Mouse (Mus musculus) left cerebral cortex, postnatal 36 days (tissue): ENCODE measurements at regions not wholly inside any gene's neighbourhood (a gene's known extent, or its start where the extent isn't known, plus 50 kb on each side); places are given as distances from the start of the nearest gene placed in this dataset.

Source experiments
- DNase-seq, 2 experiments: peaks; one replicate each; pipeline ENCODE4 v3.0.0; 2021 to 2022; ENCODE audit warnings: low spot score in 2 of 2, mixed read lengths in 1 of 2
- intact Hi-C: fragments of 180-260 bp; cut with DNase I; formaldehyde crosslinking; loops from one replicate; pipeline ENCODE4 v1.15.1; 2025

DNA sequence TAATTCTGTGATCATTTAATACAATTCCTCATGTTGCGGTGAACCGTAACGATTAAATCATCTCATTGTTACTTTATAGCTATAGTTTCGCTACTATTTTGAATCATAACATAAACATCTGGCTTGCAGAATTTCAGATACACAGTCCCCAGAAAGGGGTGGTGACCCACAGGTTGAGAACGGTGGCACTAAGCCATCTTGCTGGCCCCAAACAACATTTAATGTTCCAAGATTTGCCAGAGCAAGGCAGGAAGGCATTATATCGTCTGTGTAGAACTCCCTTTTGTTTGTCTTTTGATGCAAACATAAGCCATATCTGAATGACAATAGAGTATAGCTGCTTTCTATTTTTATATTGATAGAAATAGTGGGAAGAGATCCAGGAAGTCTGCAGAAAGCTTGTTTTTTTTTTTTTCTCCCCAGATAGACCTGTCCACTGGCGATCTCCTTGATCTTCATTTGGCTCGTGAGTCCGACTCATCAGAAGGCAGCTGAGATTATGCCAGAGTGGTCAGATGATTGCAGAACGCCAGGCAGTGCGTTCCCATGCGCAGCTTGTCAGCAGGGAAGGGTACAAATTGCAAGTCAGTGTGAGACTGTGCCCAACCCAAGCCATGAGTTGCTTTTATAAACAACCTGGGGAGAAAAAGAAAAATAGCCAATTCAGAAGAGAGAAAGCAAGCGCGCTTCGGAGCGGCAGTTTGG is 213.9 kb downstream of the Dok5 start:
- DNase-seq: peak in 1 of 2 experiments; percentile 8
- intact Hi-C loops: no loop called here

DNA sequence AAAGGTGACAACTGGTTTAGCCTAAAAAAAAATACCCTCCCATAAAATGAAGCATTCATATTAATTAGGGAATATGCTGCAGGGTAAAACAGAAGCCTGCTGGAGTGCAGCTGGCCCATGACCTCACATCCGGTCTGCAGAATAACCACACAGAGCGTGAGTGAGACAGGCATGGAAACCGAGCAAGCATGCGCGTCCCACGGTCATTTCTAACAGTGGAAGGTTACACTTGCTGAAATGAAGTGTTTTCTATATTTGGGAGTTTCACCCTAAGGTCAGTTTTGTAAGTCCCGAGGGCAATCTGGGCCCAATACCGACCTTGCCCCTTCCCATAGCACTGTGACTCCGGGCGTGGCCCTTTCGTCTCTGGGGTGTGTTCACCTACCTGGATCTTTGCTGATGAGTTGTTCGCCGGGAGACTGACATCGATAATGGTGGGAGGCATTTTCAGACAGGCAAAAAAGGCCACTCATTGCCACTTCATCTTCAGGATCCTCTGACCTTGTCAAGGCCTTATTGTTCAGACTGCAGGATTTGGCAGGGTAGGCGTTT is 214.6 kb downstream of the Dok5 start:
- intact Hi-C loops: no loop called here
- no peak for DNase-seq

DNA sequence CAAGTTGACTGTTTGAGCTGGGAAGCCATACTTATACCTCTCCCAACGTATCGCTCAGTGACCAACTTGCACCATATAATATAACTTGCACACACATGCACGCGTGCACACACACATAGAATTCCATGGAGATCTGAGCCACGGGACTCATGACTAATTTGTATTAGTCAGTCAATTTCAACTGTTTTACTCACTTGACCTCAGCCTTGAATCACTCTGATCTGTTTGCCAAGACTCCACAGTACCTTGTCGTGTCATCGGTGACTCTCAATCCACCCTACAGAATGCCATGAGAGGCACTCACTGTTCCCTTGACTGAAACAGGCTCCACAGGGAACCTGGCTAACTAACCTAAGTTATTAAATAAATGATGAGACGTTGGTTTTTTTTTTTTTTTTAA is 215.6 kb downstream of the Dok5 start:
- no peak for DNase-seq
- intact Hi-C loops: no loop called here

DNA sequence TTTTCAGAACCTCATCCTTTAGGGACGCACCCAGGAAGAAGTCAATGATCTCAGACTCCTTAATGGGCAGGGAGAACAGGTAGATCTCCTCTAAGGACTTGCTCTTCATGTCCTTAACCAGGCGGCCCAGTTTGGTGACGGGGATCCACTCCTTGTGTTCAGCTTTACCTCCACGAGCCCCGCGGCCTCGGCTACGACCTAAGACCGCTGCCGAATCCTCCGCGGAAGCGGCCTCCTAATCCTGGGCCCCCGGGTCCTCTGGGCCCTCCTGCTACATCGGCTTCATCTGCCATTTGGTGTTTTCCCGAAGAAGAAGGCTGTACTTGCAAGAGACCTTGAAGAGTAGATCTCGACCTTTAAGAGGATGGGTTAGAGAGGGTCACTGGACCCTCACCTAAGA is 223.0 kb downstream of the Dok5 start:
- DNase-seq: no peak
- intact Hi-C loops: no loop called here

DNA sequence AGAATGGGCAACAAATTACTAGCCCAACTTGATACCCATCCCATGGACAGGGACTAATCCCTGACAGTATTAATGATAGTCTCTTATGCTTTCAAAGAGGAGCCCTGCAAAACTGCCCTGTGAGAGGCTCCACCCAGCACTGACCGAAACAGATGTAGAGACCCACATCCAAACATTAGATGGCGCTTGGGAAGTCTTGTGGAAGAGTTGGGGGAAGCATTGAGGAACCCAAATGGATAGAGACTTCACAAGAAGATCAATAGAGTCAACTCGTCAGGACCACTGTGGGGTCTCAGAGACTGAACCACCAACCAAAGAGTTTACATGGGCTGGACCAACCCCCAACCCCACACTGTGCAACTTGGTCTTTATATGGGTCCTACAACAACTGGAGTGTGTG is 225.2 kb downstream of the Dok5 start:
- intact Hi-C loops: no loop called here
- DNase-seq: no peak

DNA sequence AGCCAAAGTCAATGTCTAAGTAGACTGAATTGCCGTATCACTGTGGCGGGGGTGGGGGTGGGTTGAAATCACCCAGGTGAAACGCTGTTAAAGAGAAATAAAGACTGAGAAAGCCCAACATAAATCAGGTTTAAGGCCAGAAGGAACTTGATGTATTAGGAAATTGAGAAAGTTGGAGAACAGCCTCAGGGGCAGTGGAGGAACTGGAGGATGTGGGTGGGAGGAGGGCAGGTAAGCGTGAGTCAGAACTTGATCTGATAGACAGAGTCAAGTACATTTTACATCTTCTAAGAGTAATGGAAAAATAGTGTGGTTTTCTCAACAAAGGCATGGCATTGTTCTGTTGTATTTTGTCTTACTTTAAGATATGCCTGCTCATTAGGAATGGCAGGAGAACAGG is 228.8 kb downstream of the Dok5 start:
- no peak for DNase-seq
- intact Hi-C loops: no loop called here

DNA sequence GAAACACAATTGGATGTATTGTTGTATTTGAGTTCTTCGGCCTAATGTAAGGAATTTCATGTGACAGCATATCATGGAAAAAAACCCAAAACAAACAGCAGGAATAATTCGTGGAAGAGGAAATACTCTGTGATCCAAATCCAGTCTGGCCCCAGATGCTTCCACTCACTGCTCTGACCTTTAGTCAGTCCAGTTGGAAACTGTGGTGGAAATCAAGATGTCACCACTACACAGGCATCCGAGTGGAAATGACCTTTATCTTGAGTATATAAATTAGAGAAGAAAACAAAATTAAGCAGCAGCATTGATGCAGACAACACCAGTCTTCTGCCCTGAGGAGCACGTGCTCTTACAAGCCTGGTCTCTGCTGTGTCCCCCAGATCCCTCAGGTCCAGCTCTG is 230.9 kb downstream of the Dok5 start:
- DNase-seq: no peak
- intact Hi-C loops: no loop called here

DNA sequence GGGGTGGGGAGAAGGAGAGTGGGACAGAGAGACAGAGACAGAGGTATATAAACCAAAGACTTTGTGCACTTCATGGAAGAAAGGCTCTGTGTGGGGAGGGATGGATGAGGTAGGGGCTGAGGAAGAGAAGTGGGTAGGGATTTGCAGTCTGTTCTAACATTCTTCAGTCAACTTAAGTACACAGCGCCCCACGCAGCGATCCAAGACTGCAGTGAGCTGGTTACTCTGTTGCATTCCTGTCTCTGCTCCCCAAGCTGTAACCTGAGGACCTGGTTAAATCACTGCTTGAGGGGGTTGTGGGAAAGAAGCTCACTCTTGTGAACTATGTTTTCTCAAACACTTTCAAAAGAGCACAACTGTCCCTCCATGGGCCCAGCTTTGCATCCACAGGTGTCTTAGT is 237.8 kb downstream of the Dok5 start:
- DNase-seq: no peak
- intact Hi-C loops: no loop called here

DNA sequence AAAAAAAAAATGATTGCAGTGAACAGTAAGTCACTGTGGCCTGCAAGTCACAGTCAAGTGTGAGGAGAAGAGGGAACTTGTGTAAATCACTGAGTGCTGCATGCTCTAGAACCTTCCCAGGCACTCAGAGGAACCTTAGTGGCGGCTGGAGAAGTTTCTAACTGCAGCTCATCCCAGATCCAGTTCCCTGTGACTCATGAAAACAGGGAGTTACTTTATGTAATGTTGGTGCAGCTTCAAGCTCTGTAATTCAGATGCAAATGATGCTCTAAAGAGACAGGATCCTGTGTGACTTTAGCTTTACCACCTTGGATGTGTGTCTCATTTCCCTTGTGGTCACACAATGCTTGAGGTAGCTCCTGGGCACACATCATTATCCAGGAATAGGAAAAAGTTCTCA is 253.8 kb downstream of the Dok5 start:
- no peak for DNase-seq
- intact Hi-C loops: no loop called here

DNA sequence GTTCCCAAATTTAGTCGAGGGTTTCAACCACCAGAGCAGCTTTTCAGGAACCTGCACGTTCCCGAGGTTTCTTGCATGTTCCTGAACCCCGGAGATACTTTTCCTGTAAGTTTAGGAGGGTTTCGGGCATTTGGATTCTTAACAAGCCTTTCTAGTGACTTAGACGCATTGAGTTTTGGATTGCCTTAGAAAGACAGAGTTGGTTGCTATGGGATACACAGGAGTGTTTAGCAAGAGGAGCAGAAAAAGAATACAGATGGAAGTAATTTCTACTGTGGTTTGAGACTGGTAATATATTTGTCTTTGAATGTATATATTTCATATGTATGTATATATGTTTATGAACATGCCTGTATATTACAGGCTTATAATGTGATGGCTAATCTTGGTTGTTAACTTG is 266.8 kb downstream of the Dok5 start:
- DNase-seq: no peak
- intact Hi-C loops: no loop called here

DNA sequence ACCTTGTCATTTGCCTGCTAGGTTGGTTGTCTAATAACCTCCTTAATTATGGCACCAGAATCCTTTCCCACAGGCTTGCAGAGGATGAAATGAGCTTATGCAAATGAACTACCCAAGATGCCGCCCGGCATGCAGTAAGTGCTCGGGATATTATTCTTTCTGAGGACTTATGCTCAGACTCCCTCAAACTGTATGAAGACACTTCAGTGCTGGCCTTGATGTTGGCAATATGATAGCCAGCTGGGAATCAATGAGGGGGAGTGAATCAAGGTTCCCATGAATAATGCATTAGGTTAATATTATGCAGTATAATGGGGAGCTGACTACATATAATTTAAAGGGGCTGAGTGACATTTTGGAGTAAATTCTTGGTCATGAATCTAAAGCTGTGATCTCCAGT is 268.6 kb downstream of the Dok5 start:
- no peak for DNase-seq
- intact Hi-C loops: no loop called here

DNA sequence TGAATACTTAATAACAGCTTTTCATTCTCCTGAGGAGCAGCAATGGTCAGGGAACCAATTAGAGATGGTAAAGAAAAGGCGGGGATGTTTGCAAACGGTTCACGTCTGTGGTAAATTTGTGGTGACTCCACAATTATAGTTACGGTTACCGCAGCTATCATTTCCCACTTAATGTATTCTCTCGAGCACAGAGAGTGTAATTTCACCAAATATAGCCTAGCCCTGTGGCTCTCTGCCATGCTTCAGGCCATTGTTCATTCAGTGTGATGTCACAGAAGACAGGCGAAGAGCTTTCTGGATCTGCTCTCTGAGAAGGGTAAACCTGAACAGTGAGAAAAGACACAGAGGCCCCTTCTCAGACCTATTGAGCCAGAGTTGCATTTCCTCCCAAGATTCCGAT is 296.9 kb downstream of the Dok5 start:
- intact Hi-C loops: no loop called here
- DNase-seq: no peak
